Mouse (Mus musculus): ENCODE measurements around the gene Chgb. TPM values are rescaled to one million over a fixed set of nuclear protein-coding genes. Genes with fewer than 3 reads are reported as not detected.
A peak's percentile ranks its signal among the peaks of the same experiment; 100 is the strongest.

The Chgb gene
- total and polyA plus RNA-seq, 2 experiments from 2014 or later = 50.0 to 90.5 TPM

GRCm38 (mm10) chr2:132750726-132751125, 30.4 kb upstream of the Chgb start:
- DNase-seq (no peak), ATAC-seq (no peak)
- peaks cover 5% of the 10 kb centered on the region for H3K36me3 ChIP-seq (ENCODE audit: insufficient read depth)
- no peak overlapping the region for H3K27ac ChIP-seq (ENCODE audit: low read depth, low read length)
- no peak for TF ChIP-seq CTCF (IDR thresholded peaks at IDR 0.05; ENCODE audit: low read depth)
- H3K9ac ChIP-seq = no peak overlapping the region
- H3K4me1 ChIP-seq (ENCODE audit: insufficient read depth) = no peaks in the 10 kb centered on the region
- H3K9me3 ChIP-seq (ENCODE audit: low read length) = no peaks in the 10 kb centered on the region
- no peak overlapping the region for H3K4me3 ChIP-seq (ENCODE audit: low read depth, low read length)
- no peak overlapping the region for H3K4me2 ChIP-seq (ENCODE audit: low read depth)
- H3K27me3 ChIP-seq (ENCODE audit: insufficient read depth, low read length) = no peaks in the 10 kb centered on the region

- peak overlapping the region; percentile 66 for H3K27ac ChIP-seq (ENCODE audit: low read depth, low read length)
- ATAC-seq (peak; percentile 75), DNase-seq (peak; percentile 53)
- H3K36me3 ChIP-seq (ENCODE audit: insufficient read depth) = peaks cover 5% of the 10 kb centered on the region
- H3K27me3 ChIP-seq (ENCODE audit: insufficient read depth, low read length) = no peaks in the 10 kb centered on the region
- H3K9ac ChIP-seq = no peak overlapping the region
- 0 out of 2 replicates have a peak overlapping the region, but pooled peaks have one; percentile 0 for H3K4me2 ChIP-seq (ENCODE audit: low read depth)
- no peaks in the 10 kb centered on the region for H3K9me3 ChIP-seq (ENCODE audit: low read length)
- 27% methylated on average over 15 of the region's 15 CpGs for WGBS
- no peak overlapping the region for H3K4me3 ChIP-seq (ENCODE audit: low read depth, low read length)
- no peak for TF ChIP-seq CTCF (IDR thresholded peaks at IDR 0.05; ENCODE audit: low read depth)
- no peaks in the 10 kb centered on the region for H3K4me1 ChIP-seq (ENCODE audit: insufficient read depth)
Measured at GRCm38 (mm10) chr2:132751141-132752066, 29.7 kb upstream of the Chgb start.

DNA sequence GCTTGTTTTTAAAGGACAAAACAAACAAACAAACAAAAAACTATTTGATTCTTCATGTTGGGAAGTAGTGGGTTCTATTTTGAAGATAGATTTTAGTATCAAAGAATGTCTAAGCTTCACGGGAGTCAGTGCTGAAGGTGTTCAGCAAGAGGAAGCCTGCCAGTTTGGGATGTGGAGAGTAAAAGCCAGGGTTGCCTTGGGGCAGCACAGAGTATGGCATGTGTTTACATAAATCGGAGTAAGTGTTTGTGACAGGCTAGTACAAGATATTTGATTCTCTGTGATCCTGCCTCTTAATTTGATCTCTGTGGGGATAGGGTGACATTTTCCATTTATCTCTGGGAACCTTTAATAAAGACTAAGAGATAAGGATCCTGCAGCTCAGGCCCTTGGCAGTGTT, 28.7 kb upstream of the Chgb start:
- H3K4me3 ChIP-seq (ENCODE audit: low read depth, low read length) = no peak overlapping the region
- H3K9ac ChIP-seq = no peak overlapping the region
- no peak for DNase-seq
- no peak for ATAC-seq
- 60% methylated on average over 2 of the region's 2 CpGs for WGBS
- peaks cover 5% of the 10 kb centered on the region for H3K36me3 ChIP-seq (ENCODE audit: insufficient read depth)
- TF ChIP-seq CTCF (IDR thresholded peaks at IDR 0.05; ENCODE audit: low read depth) = no peak
- no peaks in the 10 kb centered on the region for H3K9me3 ChIP-seq (ENCODE audit: low read length)
- H3K27me3 ChIP-seq (ENCODE audit: insufficient read depth, low read length) = no peaks in the 10 kb centered on the region
- H3K27ac ChIP-seq (ENCODE audit: low read depth, low read length) = no peak overlapping the region
- no peaks in the 10 kb centered on the region for H3K4me1 ChIP-seq (ENCODE audit: insufficient read depth)
- H3K4me2 ChIP-seq (ENCODE audit: low read depth) = no peak overlapping the region

GRCm38 (mm10) chr2:132753137-132753536, 27.9 kb upstream of the Chgb start:
- Histone ChIP-seq H3K4me1 (ENCODE audit: insufficient read depth) (no peaks in the 10 kb centered on the region), H3K36me3 (ENCODE audit: insufficient read depth) (peaks cover 5% of the 10 kb centered on the region), H3K4me3 (ENCODE audit: low read depth, low read length) (no peak overlapping the region), H3K27ac (ENCODE audit: low read depth, low read length) (no peak overlapping the region), H3K9ac (no peak overlapping the region), H3K9me3 (ENCODE audit: low read length) (no peaks in the 10 kb centered on the region), H3K4me2 (ENCODE audit: low read depth) (no peak overlapping the region), H3K27me3 (ENCODE audit: insufficient read depth, low read length) (no peaks in the 10 kb centered on the region)
- no peak for DNase-seq
- 56% methylated on average over 3 of the region's 3 CpGs for WGBS
- no peak for TF ChIP-seq CTCF (IDR thresholded peaks at IDR 0.05; ENCODE audit: low read depth)
- no peak; the same call in 1 of the 2 replicates for ATAC-seq

- H3K27me3 ChIP-seq (ENCODE audit: insufficient read depth, low read length) = no peaks in the 10 kb centered on the region
- H3K36me3 ChIP-seq (ENCODE audit: insufficient read depth) = no peaks in the 10 kb centered on the region
- H3K9ac ChIP-seq = no peak overlapping the region
- H3K4me3 ChIP-seq (ENCODE audit: low read depth, low read length) = no peak overlapping the region
- no peaks in the 10 kb centered on the region for H3K4me1 ChIP-seq (ENCODE audit: insufficient read depth)
- no peak for ATAC-seq
- H3K27ac ChIP-seq (ENCODE audit: low read depth, low read length) = no peak overlapping the region
- 55% methylated on average over 5 of the region's 5 CpGs for WGBS
- no peak for DNase-seq
- TF ChIP-seq CTCF (IDR thresholded peaks at IDR 0.05; ENCODE audit: low read depth) = no peak
- H3K4me2 ChIP-seq (ENCODE audit: low read depth) = no peak overlapping the region
- no peaks in the 10 kb centered on the region for H3K9me3 ChIP-seq (ENCODE audit: low read length)
Measured at GRCm38 (mm10) chr2:132757911-132758310, 23.2 kb upstream of the Chgb start.

GRCm38 (mm10) chr2:132770822-132771221, 10.3 kb upstream of the Chgb start:
- no peak for TF ChIP-seq CTCF (IDR thresholded peaks at IDR 0.05; ENCODE audit: low read depth)
- Histone ChIP-seq H3K4me1 (ENCODE audit: insufficient read depth) (no peaks in the 10 kb centered on the region), H3K9ac (no peak overlapping the region), H3K36me3 (ENCODE audit: insufficient read depth) (no peaks in the 10 kb centered on the region), H3K27ac (ENCODE audit: low read depth, low read length) (no peak overlapping the region), H3K4me3 (ENCODE audit: low read depth, low read length) (no peak overlapping the region), H3K27me3 (ENCODE audit: insufficient read depth, low read length) (no peaks in the 10 kb centered on the region), H3K4me2 (ENCODE audit: low read depth) (no peak overlapping the region), H3K9me3 (ENCODE audit: low read length) (no peaks in the 10 kb centered on the region)
- no peak for ATAC-seq
- WGBS = 90% methylated on average over 1 of the region's 1 CpGs
- no peak for DNase-seq

DNA sequence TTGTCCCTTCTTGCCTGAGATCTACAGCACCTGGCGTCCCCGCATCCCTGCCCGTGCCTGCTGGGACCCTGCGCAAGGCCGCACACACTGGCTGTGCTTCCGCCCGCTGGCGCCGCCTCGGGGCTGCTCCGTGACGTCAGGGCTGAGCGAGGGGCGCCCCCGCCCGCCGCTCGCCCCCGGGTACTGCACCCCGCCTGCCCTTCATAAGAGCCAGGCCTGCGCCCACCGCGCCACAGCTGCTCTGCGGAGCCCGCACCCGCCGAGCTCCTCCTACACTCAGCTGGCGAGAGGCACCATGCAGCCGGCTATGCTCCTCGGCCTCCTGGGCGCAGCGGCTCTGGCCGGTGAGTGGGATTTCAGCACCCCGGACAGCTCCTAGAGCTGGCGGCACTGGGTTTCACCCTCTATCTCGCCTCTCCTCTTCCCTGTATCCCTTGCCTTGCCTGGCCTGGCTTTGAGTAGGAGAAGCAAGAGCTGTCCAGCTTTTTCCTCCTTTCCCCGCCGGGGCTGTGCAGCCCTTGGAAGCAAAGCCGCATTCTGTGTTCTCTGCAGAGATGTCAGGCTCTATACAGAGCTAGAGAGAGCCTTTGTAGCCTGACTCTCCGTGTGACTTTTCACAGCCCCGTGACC, 476 bp downstream of the Chgb start:
- Histone ChIP-seq H3K27ac (ENCODE audit: low read depth, low read length) (peak overlapping the region; percentile 95), H3K4me2 (ENCODE audit: low read depth) (peak overlapping the region; percentile 64), H3K4me1 (ENCODE audit: insufficient read depth) (no peaks in the 10 kb centered on the region), H3K27me3 (ENCODE audit: insufficient read depth, low read length) (no peaks in the 10 kb centered on the region), H3K4me3 (ENCODE audit: low read depth, low read length) (peak overlapping the region; percentile 73), H3K36me3 (ENCODE audit: insufficient read depth) (no peaks in the 10 kb centered on the region), H3K9me3 (ENCODE audit: low read length) (no peaks in the 10 kb centered on the region), H3K9ac (peak overlapping the region; percentile 86)
- DNase-seq (peak; percentile 90), ATAC-seq (peak; percentile 98)
- under 1% methylated on average over 40 of the region's 41 CpGs for WGBS
- peak; percentile 69 for TF ChIP-seq CTCF (IDR thresholded peaks at IDR 0.05; ENCODE audit: low read depth)
